ENCODE assay signal across 29 mouse cellular contexts in genomic region chr2:19444346-19444745, GRCm38 (mm10). TPM values are rescaled to one million over a fixed set of nuclear protein-coding genes. Genes with fewer than 3 reads are reported as not detected.
"Had no signal": no experiment of that assay in that cellular context is flagged by ENCODE, and none has a peak within 500 bp of the region (broad histone marks: within the 10 kb centered on the region; RNA-seq: fewer than 3 reads in every experiment).

No protein-coding gene starts in this region.

- H3K4me1 ChIP-seq: liver, embryonic 13.5 days had no signal

- H3K36me3 ChIP-seq: intestine, embryonic 15.5 days; kidney, embryonic 15.5 days; liver, embryonic 13.5 days; neural tube, embryonic 13.5 days had no signal

- H3K4me2 ChIP-seq: kidney, embryonic 15.5 days; liver, embryonic 13.5 days had no signal

- DNase-seq: kidney, adult 11 months; kidney, adult 8-10 months; kidney, postnatal 10 days; kidney, postnatal 36 days; layer of hippocampus, postnatal 36 days; liver, embryonic 13.5 days; lung, adult 2 months; lung, postnatal 14 days; lung, postnatal 4 days; right cerebral cortex, postnatal 25 days; thymus, adult 18-20 months; thymus, postnatal 36 days had no signal

- H3K9me3 ChIP-seq: intestine, embryonic 15.5 days; kidney, embryonic 15.5 days; liver, embryonic 13.5 days; neural tube, embryonic 13.5 days had no signal

- H3K27ac ChIP-seq: intestine, embryonic 15.5 days; kidney, embryonic 15.5 days; left cerebral cortex, adult 2 months; liver, embryonic 13.5 days; neural tube, embryonic 13.5 days had no signal

- H3K4me3 ChIP-seq: intestine, embryonic 15.5 days; left cerebral cortex, adult 2 months; liver, embryonic 13.5 days; myocyte had no signal

- H3K9ac ChIP-seq: intestine, embryonic 15.5 days; kidney, embryonic 15.5 days; liver, embryonic 13.5 days; neural tube, embryonic 13.5 days had no signal

RNA-seq across cellular contexts. Expression of gene Ptf1a, which starts 1.1 kb away (rescaled TPM):
- total RNA-seq: layer of hippocampus, adult 8-10 months; layer of hippocampus, postnatal 10 days; layer of hippocampus, postnatal 36 days; left cerebral cortex, adult 2 months; left cerebral cortex, postnatal 10 days; left cerebral cortex, postnatal 36 days; liver, adult 2 months; megakaryocyte, adult 5-6 weeks; monocyte, adult 5-6 weeks had no signal
- polyA plus RNA-seq: limb, embryonic 11.5 days; liver, adult 2 months; liver, embryonic 13.5 days; lung, adult 2 months; lung, embryonic 16.5 days; midbrain, embryonic 16.5 days; myocyte; testis, adult 2 months; urinary bladder, adult 2 months had no signal
